ENCODE assay signal across 11 mouse cellular contexts in genomic region chr4:141005983-141006382, GRCm38 (mm10). TPM values are rescaled to one million over a fixed set of nuclear protein-coding genes. Genes with fewer than 3 reads are reported as not detected.
DNase-seq lines count a peak whose midpoint lies in the region; ATAC-seq and TF ChIP-seq lines count a peak whose summit lies in the region.
"Had no signal": no experiment of that assay in that cellular context is flagged by ENCODE, and none has a peak within 500 bp of the region (broad histone marks: within the 10 kb centered on the region; RNA-seq: fewer than 3 reads in every experiment).

No protein-coding gene starts in this region.

- H3K9ac ChIP-seq in hindbrain, embryonic 11.5 days (ENCODE audit: low read depth, low read length), result no peak overlapping the region
- H3K9ac ChIP-seq in hindbrain, embryonic 16.5 days (ENCODE audit: low read depth, low read length), result no peak overlapping the region
- H3K9ac ChIP-seq in liver, postnatal 0 days (replicated peaks), result no peak overlapping the region
- H3K9ac ChIP-seq: neural tube, embryonic 12.5 days; stomach, embryonic 15.5 days had no signal

- no peaks in the 10 kb centered on the region for H3K27me3 ChIP-seq in hindbrain, embryonic 11.5 days (ENCODE audit: control insufficient read depth, insufficient read depth, low read length)
- no peaks in the 10 kb centered on the region for H3K27me3 ChIP-seq in hindbrain, embryonic 16.5 days (replicated peaks; ENCODE audit: control insufficient read depth, insufficient read depth, low read length)
- H3K27me3 ChIP-seq in liver, postnatal 0 days (ENCODE audit: insufficient read depth, low read length), result peaks cover 8% of the 10 kb centered on the region
- H3K27me3 ChIP-seq: neural tube, embryonic 12.5 days; stomach, embryonic 15.5 days had no signal

- peak; percentile 32 for DNase-seq in hindbrain, embryonic 11.5 days (ENCODE audit: low spot score)
- DNase-seq in lung, postnatal 10 days, result peak; percentile 55
- no peak for DNase-seq in lung, adult 2 months
- peak; percentile 50 for DNase-seq in adrenal gland, adult 8-10 months
- DNase-seq in liver, postnatal 0 days, result no peak
- DNase-seq in neural tube, embryonic 10.5 days (ENCODE audit: extremely low spot score, low spot score), result no peak
- no peak for DNase-seq in layer of hippocampus, adult 8-10 months (ENCODE audit: low spot score in 2 of 2)
- DNase-seq: gastrocnemius, postnatal 36 days had no signal

- H3K4me1 ChIP-seq in hindbrain, embryonic 11.5 days (replicated peaks; ENCODE audit: control insufficient read depth, insufficient read depth, low read length), result no peaks in the 10 kb centered on the region
- H3K4me1 ChIP-seq in hindbrain, embryonic 16.5 days (ENCODE audit: control insufficient read depth, insufficient read depth, low read depth, low read length), result no peaks in the 10 kb centered on the region
- H3K4me1 ChIP-seq in lung, adult 2 months (ENCODE audit: control insufficient read depth, insufficient read depth, low read length), result peaks cover 4% of the 10 kb centered on the region
- H3K4me1 ChIP-seq in liver, postnatal 0 days (ENCODE audit: insufficient read depth), result peaks cover 7% of the 10 kb centered on the region; the same call in 1 of the 2 replicates
- H3K4me1 ChIP-seq: stomach, embryonic 15.5 days had no signal

- TF ChIP-seq POLR2A in lung, adult 2 months (IDR thresholded peaks at IDR 0.05; ENCODE audit: borderline replicate concordance, extremely low read depth, low read depth, low read length), result no peak

- H3K4me3 ChIP-seq in hindbrain, embryonic 11.5 days (ENCODE audit: low read depth, low read length), result no peak overlapping the region
- no peak overlapping the region for H3K4me3 ChIP-seq in hindbrain, embryonic 16.5 days (ENCODE audit: low read length)
- H3K4me3 ChIP-seq in lung, adult 2 months (replicated peaks; ENCODE audit: extremely low read depth, low read depth, low read length), result no peak overlapping the region
- H3K4me3 ChIP-seq in liver, postnatal 0 days (ENCODE audit: low read depth, low read length), result no peak overlapping the region
- H3K4me3 ChIP-seq: neural tube, embryonic 12.5 days; stomach, embryonic 15.5 days had no signal

- 82% methylated on average over 13 of the region's 13 CpGs for WGBS in hindbrain, embryonic 11.5 days
- WGBS in hindbrain, embryonic 16.5 days, result 81% methylated on average over 13 of the region's 13 CpGs
- 83% methylated on average over 13 of the region's 13 CpGs for WGBS in lung, adult 2 months
- WGBS in liver, postnatal 0 days (ENCODE audit: insufficient replicate concordance), result 80% methylated on average over 13 of the region's 13 CpGs

- H3K27ac ChIP-seq in hindbrain, embryonic 11.5 days (ENCODE audit: low read depth, low read length), result no peak overlapping the region
- no peak overlapping the region for H3K27ac ChIP-seq in hindbrain, embryonic 16.5 days (ENCODE audit: low read depth, low read length)
- H3K27ac ChIP-seq in liver, postnatal 0 days (ENCODE audit: low read depth), result no peak overlapping the region
- H3K27ac ChIP-seq: neural tube, embryonic 12.5 days; stomach, embryonic 15.5 days had no signal

- ATAC-seq in hindbrain, embryonic 11.5 days (ENCODE audit: low FRiP score), result no peak
- no peak for ATAC-seq in hindbrain, embryonic 16.5 days
- no peak for ATAC-seq in liver, postnatal 0 days

- H3K36me3 ChIP-seq in hindbrain, embryonic 11.5 days (ENCODE audit: control insufficient read depth, insufficient read depth, low read length), result peaks cover 21% of the 10 kb centered on the region
- H3K36me3 ChIP-seq in hindbrain, embryonic 16.5 days (ENCODE audit: control insufficient read depth, insufficient read depth, low read length), result peaks cover 49% of the 10 kb centered on the region
- H3K36me3 ChIP-seq in liver, postnatal 0 days (replicated peaks; ENCODE audit: insufficient read depth, low read length), result peaks cover 37% of the 10 kb centered on the region

- no peak overlapping the region for H3K4me2 ChIP-seq in hindbrain, embryonic 11.5 days (replicated peaks; ENCODE audit: low read depth, low read length)
- no peak overlapping the region for H3K4me2 ChIP-seq in hindbrain, embryonic 16.5 days (ENCODE audit: low read length)
- no peak overlapping the region for H3K4me2 ChIP-seq in liver, postnatal 0 days (ENCODE audit: low read depth, low read length)
- H3K4me2 ChIP-seq: neural tube, embryonic 12.5 days; stomach, embryonic 15.5 days had no signal

- no peak for TF ChIP-seq CTCF in lung, adult 2 months (IDR thresholded peaks at IDR 0.05; ENCODE audit: insufficient read depth, low read length)
- TF ChIP-seq CTCF in liver, postnatal 0 days (IDR thresholded peaks at IDR 0.05; ENCODE audit: low read depth), result peak; percentile 42

- no peaks in the 10 kb centered on the region for H3K9me3 ChIP-seq in hindbrain, embryonic 11.5 days (ENCODE audit: control insufficient read depth, low read length)
- no peaks in the 10 kb centered on the region for H3K9me3 ChIP-seq in hindbrain, embryonic 16.5 days (ENCODE audit: control insufficient read depth, low read length)
- H3K9me3 ChIP-seq in liver, postnatal 0 days (ENCODE audit: low read length), result no peaks in the 10 kb centered on the region
- H3K9me3 ChIP-seq: stomach, embryonic 15.5 days had no signal

- TF ChIP-seq EP300 in liver, postnatal 0 days (IDR thresholded peaks at IDR 0.05; ENCODE audit: low read depth), result no peak

RNA-seq across cellular contexts. Expression of gene Mfap2, which starts 4.2 kb away (rescaled TPM):
- polyA plus RNA-seq in hindbrain, embryonic 11.5 days (2014; fragmentation: Nextera tagmentation; extraction: Ambion mirVana), result 266 and 286 TPM in 2 replicates
- 130 and 180 TPM in 2 replicates for polyA plus RNA-seq in hindbrain, embryonic 16.5 days (2015; fragmentation: Nextera tagmentation; extraction: Ambion mirVana)
- polyA plus RNA-seq in lung, adult 2 months (2012; rRNA removed), result 173 and 190 TPM in 2 replicates
- total RNA-seq in adrenal gland, adult 8-10 months (2022), result 10 to 100 TPM in 2 of 4 experiments, 1 to 10 TPM in 2; 9.1 to 12.3 (median 10.3) TPM
- polyA plus RNA-seq in liver, postnatal 0 days (2015; fragmentation: Nextera tagmentation; extraction: Ambion mirVana), result 14.1 and 14.6 TPM in 2 replicates
- 1 to 10 TPM; 4.2 to 6.6 (median 5.5) TPM for total RNA-seq in layer of hippocampus, adult 8-10 months (2022)

RNA-seq across cellular contexts. Expression of gene Atp13a2, which starts 19.3 kb away (rescaled TPM):
- polyA plus RNA-seq in hindbrain, embryonic 11.5 days (2014; fragmentation: Nextera tagmentation; extraction: Ambion mirVana), result 34.9 and 39.8 TPM in 2 replicates
- polyA plus RNA-seq in hindbrain, embryonic 16.5 days (2015; fragmentation: Nextera tagmentation; extraction: Ambion mirVana), result 185 and 196 TPM in 2 replicates
- polyA plus RNA-seq in lung, adult 2 months (2012; rRNA removed), result 199 and 258 TPM in 2 replicates
- 10 to 100 TPM; 40.4 to 56.6 (median 46.2) TPM for total RNA-seq in adrenal gland, adult 8-10 months (2022)
- 13.2 and 15.8 TPM in 2 replicates for polyA plus RNA-seq in liver, postnatal 0 days (2015; fragmentation: Nextera tagmentation; extraction: Ambion mirVana)
- total RNA-seq in layer of hippocampus, adult 8-10 months (2022), result 100 to 1,000 TPM; 144 to 156 (median 150) TPM

RNA-seq across cellular contexts. Expression of gene Sdhb, which starts 45.0 kb away (rescaled TPM):
- 413 and 428 TPM in 2 replicates for polyA plus RNA-seq in hindbrain, embryonic 11.5 days (2014; fragmentation: Nextera tagmentation; extraction: Ambion mirVana)
- 490 and 530 TPM in 2 replicates for polyA plus RNA-seq in hindbrain, embryonic 16.5 days (2015; fragmentation: Nextera tagmentation; extraction: Ambion mirVana)
- polyA plus RNA-seq in lung, adult 2 months (2012; rRNA removed), result 97.5 and 143 TPM in 2 replicates
- 100 to 1,000 TPM; 248 to 401 (median 344) TPM for total RNA-seq in adrenal gland, adult 8-10 months (2022)
- polyA plus RNA-seq in liver, postnatal 0 days (2015; fragmentation: Nextera tagmentation; extraction: Ambion mirVana), result 312 and 329 TPM in 2 replicates
- 100 to 1,000 TPM; 169 to 190 (median 176) TPM for total RNA-seq in layer of hippocampus, adult 8-10 months (2022)

RNA-seq across cellular contexts. Expression of gene Crocc, which starts 54.4 kb away (rescaled TPM):
- polyA plus RNA-seq in hindbrain, embryonic 11.5 days (2014; fragmentation: Nextera tagmentation; extraction: Ambion mirVana), result 6.3 and 7.6 TPM in 2 replicates
- 4.6 and 4.9 TPM in 2 replicates for polyA plus RNA-seq in hindbrain, embryonic 16.5 days (2015; fragmentation: Nextera tagmentation; extraction: Ambion mirVana)
- 10.1 and 14.0 TPM in 2 replicates for polyA plus RNA-seq in lung, adult 2 months (2012; rRNA removed)
- total RNA-seq in adrenal gland, adult 8-10 months (2022), result 10 to 100 TPM in 3 of 4 experiments, 1 to 10 TPM in 1; 8.4 to 22.2 (median 13.2) TPM
- 0.32 and 0.47 TPM in 2 replicates for polyA plus RNA-seq in liver, postnatal 0 days (2015; fragmentation: Nextera tagmentation; extraction: Ambion mirVana)
- total RNA-seq in layer of hippocampus, adult 8-10 months (2022), result 10 to 100 TPM; 67.9 to 92.0 (median 76.6) TPM

Comparison
In these comparisons a context has a peak if more than half of its experiments do, and no peak if none do; other contexts are left out.
1. DNase-seq: peak in hindbrain, embryonic 11.5 days (single experiment), lung, postnatal 10 days (single experiment) and adrenal gland, adult 8-10 months (single experiment); none in lung, adult 2 months (single experiment), liver, postnatal 0 days (single experiment), neural tube, embryonic 10.5 days (single experiment) and layer of hippocampus, adult 8-10 months (0 of 2).